Mouse (Mus musculus) frontal cortex, postnatal 36 days (tissue): Measurements from ENCODE around the gene Cpne8.
"Not testable (repeated sequence)": the region's sequence is repeated elsewhere in the genome, so short reads cannot be mapped to it uniquely, and the experiment has no call there.

Experiments used
- DNase-seq, 2 experiments: peaks; one replicate each; pipeline ENCODE4 v3.0.0; 2022; ENCODE audit warnings: low spot score in 2 of 2

Gene Cpne8

DNA sequence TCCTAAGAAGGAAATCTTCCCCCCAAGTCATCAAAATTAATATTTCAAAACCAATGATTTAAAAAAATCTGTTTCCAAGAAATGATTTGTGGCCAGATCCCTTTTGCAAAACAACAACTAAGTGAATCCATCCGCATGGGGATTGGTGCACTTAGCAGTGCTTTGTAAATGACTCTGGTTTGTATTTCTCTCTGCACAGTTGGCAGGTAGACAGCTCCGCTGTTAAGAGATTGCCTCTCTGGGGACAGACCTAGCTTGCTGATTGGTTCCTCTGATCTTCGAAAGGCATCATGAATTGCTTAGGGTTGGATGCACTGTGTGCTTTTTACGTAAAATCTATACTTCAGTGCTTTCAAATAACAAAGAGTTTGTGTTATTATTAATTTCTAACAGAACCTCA is 68.5 kb downstream of the Cpne8 start:
- not testable (repeated sequence) for DNase-seq

DNA sequence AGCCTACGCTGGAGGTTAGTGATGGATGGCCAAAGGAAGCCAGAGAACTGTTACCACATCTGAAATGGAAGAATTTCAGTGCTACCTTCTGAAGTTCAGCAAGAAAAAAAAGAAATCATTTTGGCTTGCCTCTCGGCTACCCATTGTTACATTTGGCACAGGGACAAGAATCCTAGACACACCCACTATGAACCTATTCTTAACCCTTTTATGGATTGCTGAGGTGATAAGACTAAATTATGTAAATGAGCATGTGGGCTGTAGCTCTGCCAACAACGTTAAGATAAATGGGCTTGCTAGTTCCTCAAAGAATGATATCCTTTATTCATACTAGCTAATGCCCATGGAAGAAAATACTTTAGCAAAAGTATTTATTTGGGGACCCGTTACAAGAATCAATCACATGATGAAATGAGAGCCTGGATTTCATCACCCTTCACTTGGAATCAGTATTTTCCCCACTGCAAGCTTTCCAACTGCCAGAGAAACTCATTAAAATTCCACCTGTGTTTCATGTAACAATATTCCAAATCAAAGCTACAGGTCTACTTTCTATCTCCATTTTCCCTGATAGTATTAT is 69.3 kb downstream of the Cpne8 start:
- no peak for DNase-seq

DNA sequence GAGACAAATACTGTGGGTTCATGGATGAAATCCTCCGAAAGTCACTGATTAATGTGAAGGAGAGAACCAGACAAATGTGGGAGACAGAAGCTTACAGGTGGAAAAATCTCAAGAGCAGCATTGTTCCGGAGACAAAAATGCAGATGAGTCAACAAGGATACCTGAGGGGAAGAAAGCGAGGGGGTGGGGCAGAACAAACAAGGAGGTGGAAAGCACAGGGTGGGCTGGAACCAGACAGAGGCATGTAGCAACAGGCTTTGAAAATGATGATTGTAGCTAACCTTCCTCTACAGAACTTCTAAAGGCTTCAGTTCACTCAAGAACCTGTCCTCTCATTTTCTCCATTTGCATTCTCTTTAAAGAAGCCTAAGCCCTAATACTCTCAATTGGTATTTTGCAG is 70.9 kb downstream of the Cpne8 start:
- no peak for DNase-seq

DNA sequence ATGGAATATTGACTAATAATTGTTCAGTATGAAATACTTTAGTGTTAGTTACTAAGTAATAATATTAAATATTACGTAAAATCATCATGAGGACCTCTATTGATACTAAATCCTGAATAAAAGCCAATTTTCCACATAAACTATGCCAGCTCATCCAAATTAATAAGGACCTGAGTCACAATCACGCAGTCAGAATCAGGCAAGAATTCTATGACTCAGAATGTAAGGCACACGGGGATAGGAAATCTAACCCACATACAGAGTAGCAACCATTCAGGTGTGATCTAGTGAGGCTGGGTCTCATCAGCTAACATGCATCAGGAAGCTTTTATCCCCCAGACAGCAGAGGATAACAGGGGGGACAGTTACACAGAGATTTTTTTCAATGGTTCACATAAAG is 72.1 kb downstream of the Cpne8 start:
- DNase-seq = no peak

DNA sequence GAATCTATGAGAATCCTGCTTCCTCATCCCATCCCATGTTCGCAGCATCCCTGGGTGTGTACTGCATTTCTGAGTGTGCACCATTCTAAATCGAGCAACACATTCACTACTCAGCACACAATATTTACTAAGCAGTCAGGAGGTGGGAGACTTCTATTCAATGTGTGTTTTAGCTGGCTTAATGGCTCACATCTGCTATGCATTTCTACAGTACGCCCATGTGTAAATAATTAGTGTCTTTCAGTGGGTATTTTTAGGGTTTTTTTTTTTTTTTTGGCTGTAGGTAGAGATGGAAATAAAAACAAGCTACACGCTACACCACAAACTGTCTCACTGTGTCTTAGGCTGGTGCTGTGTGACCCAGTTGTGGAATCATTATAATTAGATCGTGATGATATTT is 75.6 kb downstream of the Cpne8 start:
- no peak for DNase-seq

DNA sequence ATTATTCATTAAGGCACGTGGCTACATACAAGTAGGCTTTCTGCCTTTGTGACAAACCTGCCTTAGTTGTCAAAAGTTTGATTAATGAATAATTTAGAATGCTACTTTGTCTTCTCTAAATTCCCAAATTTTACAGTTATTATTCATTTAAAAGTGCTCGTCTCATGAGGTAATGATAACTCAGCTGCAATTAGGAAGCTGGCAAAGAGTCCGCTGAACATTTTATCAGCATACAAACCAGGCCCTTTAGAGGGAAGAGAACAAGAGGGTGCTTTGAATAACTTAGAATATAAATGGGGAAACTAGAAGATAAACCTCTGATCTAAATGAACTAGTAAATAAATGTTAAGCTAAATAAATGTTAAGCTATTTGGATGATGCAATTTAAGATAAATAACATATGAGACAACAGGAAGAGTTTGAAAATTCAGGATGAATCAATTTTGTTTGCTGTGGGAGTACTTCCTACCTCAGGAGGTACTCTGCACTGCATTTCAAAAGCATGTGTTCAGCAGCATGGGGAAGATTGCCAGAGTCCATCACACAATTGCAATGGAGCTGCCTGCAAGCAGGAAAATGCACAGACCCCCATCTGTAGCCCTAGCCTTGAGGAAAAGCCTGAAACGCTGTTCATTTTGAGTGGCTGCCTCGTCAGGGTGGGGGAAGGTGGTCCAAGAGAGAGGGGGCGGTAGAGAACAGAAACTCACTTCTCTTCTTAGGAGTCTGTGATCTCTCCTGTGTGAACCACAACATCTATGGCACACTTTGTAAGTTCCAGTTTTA is 81.3 kb downstream of the Cpne8 start:
- no peak for DNase-seq

DNA sequence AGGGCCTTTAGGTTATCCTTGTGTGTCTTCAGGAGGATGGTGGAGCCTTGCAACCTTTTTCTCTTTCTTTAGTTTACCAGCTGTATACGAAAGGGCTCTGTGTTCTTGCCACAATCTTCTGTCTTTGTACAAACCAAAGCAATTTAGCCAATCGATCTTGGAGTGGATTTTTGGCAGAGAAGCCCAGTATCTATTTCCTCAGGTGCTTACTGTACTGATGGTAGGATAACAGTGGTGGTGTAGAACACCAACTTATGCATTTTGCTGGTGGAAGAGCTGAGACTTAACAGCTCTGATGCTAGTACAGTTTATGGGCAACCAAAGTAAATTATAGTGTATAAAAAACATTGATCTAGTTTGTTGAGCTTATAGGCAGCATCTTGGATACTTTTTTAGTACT is 83.6 kb downstream of the Cpne8 start:
- no peak for DNase-seq

DNA sequence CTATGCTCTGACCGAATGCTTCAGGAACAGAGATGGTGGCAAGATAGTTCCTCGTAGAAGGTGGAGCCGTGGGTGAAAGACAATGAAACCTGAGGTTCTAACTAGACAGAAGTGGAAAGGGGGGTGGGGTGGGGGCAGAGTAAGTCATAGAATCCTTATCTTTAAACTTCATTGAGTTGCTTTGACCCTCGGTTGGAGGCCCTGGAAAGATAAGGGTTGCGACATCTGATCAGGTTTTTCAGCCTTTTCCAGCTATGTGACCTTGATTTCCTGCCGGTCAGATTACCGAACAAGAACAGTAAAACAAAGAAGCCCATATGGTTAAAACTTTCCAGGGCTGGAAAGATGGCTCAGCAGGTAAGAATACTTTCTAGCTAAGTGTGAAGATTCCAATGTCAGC is 89.6 kb downstream of the Cpne8 start:
- DNase-seq = no peak

DNA sequence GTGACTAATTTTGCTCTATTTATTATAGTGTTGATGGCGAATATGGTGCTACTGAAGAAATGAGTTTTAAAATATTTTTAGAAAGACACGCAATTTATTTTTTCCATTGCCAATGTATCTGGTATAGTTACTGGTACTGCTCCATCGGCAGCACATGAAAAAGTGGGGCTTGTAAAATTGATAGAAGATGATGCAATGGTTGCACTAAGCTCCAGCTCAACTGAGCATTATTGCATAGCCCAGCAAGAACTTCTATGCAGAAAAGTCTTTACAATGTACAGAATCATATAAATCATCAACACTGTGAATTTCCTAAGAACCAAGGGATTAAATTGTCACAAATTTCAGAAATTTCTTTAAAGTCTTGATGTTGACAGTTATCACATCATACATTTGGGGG is 101.8 kb downstream of the Cpne8 start:
- no peak for DNase-seq

DNA sequence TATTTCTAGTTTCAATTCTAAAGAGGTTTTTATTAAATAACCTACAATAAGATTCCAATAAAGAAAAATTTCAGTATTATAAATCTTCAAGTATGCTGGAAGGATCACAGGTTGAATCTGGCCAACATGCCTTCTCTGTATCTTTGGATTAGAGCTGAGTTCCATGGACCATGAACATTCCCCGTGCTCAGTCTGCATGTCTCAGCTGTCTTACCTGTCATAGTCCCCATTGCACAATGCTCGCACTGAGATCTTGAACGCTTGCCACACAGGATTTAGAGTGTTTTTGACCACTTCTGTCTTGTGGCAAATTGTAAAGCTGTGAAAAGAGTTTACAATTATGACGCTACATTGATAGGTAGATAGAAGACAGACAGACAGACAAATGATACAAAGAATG is 110.0 kb downstream of the Cpne8 start:
- no peak for DNase-seq

DNA sequence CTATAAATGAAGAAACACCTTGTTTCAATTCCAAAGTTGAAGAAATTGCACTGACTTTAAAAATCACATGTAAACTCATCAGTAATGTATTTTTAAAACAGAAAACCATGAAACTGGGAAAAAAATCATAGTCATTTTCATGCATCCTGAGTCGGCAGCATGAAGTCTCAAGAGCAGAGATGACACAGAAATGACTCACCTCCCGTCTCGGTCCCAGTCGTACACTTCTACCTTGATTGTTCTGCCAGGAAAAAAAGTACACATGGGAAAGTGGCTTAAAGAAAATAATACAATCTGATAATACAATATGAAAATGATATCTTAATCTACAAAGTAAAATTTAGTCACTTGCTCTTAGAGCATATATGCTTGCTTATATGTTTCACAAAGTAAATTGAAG is 111.2 kb downstream of the Cpne8 start:
- DNase-seq = no peak

DNA sequence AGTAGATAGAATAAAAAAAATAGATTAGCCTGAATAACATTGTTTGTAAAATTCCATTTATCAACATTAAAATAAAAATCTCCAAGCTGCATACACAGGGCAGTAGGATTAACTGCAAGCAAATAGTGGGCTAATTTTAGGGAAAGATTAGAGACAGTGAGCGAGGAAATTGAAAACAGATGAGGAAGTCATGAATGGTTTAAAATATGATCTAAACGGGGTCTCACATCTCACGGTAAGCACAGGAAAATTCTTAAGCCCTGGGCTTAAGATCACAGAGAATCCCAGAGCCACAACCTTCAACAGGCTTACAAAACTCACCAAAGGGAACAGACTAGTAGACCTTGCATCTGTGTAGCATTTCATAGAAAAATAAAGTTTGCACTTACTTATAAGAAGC is 115.2 kb downstream of the Cpne8 start:
- DNase-seq = no peak

DNA sequence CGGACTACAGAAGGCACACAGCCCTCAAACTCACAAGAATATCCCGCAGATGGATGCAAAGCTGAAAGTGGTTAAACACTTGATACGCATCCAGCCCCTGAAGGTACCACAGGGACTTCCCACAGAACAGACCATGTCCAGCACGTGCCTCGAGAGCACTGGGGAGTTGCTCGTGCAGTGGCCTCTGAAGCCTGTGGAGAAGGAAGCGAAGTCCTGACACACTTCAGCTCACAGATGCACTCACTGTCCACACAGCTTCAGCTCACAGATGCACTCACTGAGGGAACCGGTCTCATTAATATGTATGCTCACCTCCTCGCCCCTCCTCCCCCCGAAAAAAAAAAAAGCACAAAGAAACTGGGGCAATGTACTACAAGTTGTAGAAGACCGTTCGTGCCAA is 117.6 kb downstream of the Cpne8 start:
- DNase-seq = peak in 1 of 2 experiments; percentile 5

DNA sequence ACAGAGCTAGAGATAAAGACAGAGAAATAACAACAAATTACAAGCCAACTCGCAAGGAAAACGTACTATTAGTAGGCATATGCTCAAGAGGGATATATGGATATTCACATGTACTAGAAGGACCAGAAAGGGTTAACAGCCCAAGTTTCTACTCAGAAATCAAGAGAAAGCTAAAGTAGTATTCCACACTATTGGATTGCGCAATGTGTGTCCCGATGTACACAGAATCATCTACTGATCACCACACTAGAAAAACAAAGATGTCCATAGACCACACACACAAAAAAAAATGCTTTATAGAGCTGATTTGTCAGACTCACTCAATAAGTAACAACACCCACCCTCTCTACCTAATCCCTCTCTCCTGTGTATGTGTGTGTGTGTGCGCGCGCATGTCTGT is 130.6 kb downstream of the Cpne8 start:
- DNase-seq = no peak

DNA sequence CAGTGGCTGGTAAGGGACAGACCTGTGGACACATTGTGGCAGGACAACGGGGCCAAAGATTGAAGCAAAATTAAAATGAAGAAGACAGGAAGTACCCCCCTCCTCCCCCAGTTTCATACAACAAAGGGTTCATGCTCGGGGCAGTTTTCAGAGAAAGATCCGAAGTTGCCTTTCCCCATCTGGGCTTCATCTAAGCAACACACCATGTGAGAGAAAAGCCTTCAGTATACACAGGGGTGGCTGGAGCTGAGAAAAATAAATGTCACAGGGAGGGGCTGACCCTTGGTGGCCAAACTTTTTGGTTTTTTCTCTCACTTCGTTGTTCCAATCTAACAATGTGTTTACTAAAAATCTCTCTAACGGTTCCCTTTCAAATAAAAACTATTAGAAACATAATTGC is 135.8 kb downstream of the Cpne8 start:
- DNase-seq = no peak

DNA sequence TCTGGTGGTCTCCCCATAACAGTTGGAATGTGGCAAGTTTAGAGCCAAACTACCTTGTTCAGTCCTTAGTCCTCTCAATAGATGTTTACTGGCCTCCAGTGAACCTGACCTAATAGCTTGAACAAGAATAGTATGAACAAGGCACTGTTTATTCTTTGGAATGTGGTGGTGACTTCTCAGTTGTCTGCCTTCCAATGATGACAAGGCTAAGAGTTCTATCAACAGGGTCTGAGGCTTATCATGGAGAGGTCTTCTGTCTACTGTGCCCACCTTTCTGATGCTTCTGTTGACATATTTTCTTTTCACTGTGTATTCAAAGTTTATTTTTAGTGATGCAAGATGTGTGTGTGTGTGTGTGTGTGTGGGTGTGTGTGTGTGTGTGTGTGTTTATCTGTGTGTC is 137.1 kb downstream of the Cpne8 start:
- DNase-seq = no peak

DNA sequence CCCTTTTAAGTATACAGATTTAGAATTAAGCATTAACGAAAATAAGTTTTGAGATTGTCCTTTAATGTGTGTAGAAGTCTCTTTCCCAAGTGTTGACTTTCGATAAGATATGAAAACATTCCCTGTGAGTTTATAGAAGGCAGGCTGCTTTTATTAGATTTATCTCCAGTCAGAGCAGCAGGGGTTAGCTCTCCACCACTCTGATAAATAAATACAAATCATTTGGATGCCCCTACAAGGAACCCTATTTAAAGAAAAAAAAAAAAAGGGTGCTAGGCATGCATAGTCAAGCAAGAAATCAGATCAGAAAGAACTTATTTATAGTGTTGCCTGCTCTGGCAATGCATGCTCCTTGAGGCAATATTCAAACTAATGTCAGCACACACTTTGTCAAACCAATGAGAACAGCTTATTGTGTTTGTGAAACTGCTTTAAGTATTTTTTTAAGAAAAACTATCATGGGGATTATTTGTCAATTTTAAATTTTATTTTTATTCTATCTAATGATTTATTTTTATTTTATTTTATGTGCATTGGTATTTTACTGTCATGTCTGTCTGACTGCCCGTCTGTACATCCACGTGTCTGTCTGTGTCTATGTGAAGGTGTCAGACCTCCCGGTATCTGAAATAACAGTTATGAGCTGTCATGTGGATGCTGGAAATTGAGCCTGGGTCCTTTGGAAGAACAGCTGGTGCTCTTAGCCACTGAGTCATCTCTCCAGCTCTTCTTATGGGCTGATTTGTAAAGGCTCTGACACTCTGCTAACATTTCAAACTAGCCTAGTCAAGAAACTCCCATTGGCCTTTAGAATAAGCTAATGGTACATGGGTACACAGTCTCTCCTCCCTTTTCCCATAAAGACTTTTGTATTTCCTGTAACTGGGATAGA is 142.7 kb downstream of the Cpne8 start:
- DNase-seq = no peak

DNA sequence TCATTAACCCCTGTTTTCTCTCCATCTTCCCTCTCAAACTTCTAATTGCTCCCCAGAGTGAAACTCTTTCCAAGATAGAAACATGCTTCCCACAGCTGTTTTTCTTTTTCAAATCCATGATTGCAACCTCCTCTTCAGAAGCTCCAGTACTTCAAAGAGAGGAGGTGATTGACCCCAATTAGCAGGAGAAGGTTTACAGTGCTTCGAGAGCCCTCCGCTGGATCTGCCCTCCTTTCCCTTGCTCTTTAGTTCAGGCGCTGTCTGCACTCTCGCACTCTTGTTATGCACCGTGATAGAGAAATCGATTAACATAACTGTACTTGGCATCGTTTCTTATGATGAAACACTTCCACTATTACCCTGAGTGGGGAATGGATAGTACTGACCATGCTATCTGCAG is 143.5 kb downstream of the Cpne8 start:
- no peak for DNase-seq

DNA sequence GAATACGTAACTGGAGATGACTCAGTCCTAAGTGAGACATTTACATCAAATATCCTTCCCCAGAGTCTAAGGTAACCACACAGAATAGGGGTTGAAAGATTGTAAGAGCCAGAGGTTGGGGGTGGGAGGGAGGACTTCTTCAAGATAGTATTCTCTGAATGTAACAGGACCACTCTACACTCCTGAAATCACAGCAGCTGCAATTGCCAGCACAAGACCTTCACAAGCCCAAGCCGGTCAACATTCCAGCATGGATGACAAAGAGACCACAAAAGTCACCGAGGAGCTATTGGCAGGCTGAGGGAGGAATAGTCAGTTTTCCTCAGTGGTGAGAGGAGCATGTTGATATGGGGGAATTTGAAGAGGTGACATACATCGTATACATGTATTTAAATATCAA is 166.5 kb downstream of the Cpne8 start:
- no peak for DNase-seq

DNA sequence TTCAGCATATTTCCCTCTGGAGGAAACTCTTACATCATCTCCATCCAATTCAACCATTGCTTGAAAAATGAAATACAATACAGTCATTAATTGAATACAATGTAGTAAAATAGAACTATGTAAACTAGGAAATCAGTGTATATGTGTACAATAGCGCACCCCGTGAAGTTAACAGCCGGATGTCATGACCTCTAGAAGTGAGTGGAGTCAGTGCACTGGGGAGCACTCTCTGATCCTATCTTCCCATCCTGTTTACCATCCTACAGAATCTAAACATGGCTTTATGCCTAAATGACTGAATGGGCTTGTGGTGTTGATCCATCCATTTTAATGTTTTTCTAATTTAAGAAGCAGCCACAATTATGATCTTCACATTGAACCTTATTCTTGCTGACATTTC is 182.2 kb downstream of the Cpne8 start:
- DNase-seq = no peak

DNA sequence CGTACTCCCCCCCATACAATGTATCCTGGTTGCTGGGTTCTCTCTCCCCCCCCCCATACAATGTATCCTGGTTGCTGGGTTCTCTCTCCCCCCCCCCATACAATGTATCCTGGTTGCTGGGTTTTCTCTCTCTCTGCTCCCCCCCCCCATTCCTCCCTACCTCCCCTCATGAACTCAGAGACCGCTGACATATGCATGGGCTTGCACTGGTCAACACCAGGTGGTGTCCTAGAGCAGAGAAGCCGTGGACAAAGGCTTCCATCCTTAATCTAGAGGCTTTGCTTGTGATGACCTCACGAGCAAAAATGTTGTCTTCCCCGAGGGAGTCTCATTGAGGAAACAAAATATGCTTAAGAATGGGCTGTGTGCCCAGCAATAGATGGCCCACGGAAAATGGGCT is 187.7 kb downstream of the Cpne8 start:
- DNase-seq = no peak

DNA sequence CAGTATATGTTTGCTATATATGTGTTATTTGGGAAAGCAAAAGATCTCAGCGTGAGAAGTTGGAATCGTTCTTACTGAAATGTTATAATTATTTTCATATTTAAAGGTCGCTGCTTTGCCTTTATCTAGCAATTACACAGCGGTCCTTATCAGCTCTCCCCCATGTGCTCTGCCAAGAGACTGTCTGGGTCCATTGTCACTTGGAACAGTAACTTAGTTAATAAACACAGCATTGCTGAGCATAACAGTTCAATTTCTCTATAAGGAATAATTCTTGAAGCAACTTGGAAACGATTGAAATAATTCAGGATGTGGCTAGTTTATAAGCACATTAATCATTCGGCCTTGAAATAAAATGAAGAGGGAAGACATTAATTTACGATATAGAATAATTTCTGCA is 189.0 kb downstream of the Cpne8 start:
- no peak for DNase-seq

DNA sequence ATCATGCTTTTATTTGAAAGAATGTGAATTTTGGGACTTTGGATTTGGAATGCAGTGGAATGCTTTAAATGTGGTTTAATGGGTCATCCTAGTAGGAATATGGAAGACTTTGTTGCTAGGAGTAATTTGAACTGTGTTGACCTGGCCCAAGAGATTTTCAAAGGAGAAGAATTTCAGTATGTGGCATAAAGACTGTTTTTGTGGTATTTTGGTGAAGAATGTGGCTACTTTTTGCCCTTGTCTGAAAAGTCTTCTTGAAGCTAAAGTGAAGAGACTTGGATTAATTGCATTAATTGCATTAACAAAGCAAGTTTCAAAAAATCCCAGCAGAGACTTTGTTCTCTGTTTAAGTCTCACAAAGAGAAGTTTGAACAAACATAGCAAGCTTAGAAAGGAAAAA is 208.7 kb downstream of the Cpne8 start:
- DNase-seq = not testable (repeated sequence)
